Mouse (Mus musculus): ENCODE measurements around the gene Btrc.

GRCm38 (mm10) chr19:45336718-45337117, 26.8 kb upstream of the Btrc start:
- TF ChIP-seq POLR2A (IDR thresholded peaks at IDR 0.05; ENCODE audit: low read depth, low read length) (no peak), CTCF (IDR thresholded peaks at IDR 0.05; ENCODE audit: extremely low read depth, insufficient read depth, insufficient read length, insufficient replicate concordance) (no peak)

Measured in spleen, adult 2 months (tissue).